Comparison of ENCODE assay signal across 26 mouse cellular contexts in the genomic region with DNA sequence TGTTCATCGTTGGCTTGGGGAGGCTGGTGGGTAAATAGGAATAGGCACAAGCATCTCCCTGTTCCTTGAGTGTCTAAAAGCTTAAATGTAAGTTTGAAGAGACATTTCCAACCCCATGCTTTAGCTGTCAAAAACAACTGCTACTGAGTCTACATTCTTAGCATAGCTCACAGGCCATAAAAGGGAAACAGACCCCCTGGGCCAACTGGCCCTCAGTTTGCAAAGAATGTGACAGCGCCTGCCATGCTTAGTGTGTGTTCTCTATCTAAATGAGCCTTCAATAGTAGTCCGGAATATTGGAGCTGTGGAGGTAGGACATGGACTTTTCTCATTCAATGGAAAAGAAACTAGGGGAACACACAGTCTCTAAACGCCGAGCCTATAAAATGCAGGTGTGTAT.
DNase-seq lines count a peak whose midpoint lies in the region; ATAC-seq lines count a peak whose summit lies in the region.
"Had no signal": no experiment of that assay in that cellular context is flagged by ENCODE, and none has a peak within 500 bp of the region (broad histone marks: within the 10 kb centered on the region; RNA-seq: fewer than 3 reads in every experiment).

No protein-coding gene starts in this region.

- no peaks in the 10 kb centered on the region for H3K9me3 ChIP-seq in liver, embryonic 12.5 days (replicated peaks)
- H3K9me3 ChIP-seq: embryonic facial prominence, embryonic 13.5 days; heart, embryonic 12.5 days; hindbrain, embryonic 13.5 days; limb, embryonic 15.5 days; lung, embryonic 15.5 days had no signal

- no peak overlapping the region for H3K27ac ChIP-seq in liver, embryonic 12.5 days
- H3K27ac ChIP-seq: embryonic facial prominence, embryonic 13.5 days; heart, adult 2 months; hindbrain, embryonic 13.5 days; limb, embryonic 15.5 days; liver, embryonic 14.5 days; lung, embryonic 15.5 days; macrophage had no signal

- H3K4me2 ChIP-seq in liver, embryonic 12.5 days = no peak overlapping the region
- H3K4me2 ChIP-seq: embryonic facial prominence, embryonic 13.5 days; heart, embryonic 12.5 days; hindbrain, embryonic 13.5 days; limb, embryonic 15.5 days; lung, embryonic 15.5 days had no signal

- peak; percentile 2 for DNase-seq in kidney, postnatal 14 days
- no peak for DNase-seq in kidney, adult 9 months
- DNase-seq in Muller cell, postnatal 12 days (ENCODE audit: inconsistent ontology term) = peak; percentile 75
- DNase-seq in ZHBTc4 (ENCODE audit: low read depth, low spot score) = peak; percentile 18
- DNase-seq in yolk sac, embryonic 10.5 days (ENCODE audit: low spot score) = peak; percentile 3
- DNase-seq: adrenal gland, postnatal 25 days; B cell, adult 2 months; cerebellum, adult 18-20 months; cerebellum, postnatal 10 days; heart, adult 2 months; heart, postnatal 4 days; kidney, postnatal 36 days; midbrain, embryonic 14.5 days; thymus, adult 2 months; thymus, postnatal 36 days had no signal

- H3K4me3 ChIP-seq in liver, embryonic 12.5 days = no peak overlapping the region
- H3K4me3 ChIP-seq: embryonic facial prominence, embryonic 13.5 days; erythroblast, embryonic 14.5 days; heart, adult 2 months; heart, embryonic 12.5 days; hindbrain, embryonic 13.5 days; limb, embryonic 15.5 days; lung, embryonic 15.5 days had no signal

- no peaks in the 10 kb centered on the region for H3K4me1 ChIP-seq in liver, embryonic 12.5 days
- H3K4me1 ChIP-seq: embryonic facial prominence, embryonic 13.5 days; limb, embryonic 15.5 days; lung, embryonic 15.5 days had no signal

- H3K27me3 ChIP-seq in liver, embryonic 12.5 days (replicated peaks) = no peaks in the 10 kb centered on the region
- H3K27me3 ChIP-seq: embryonic facial prominence, embryonic 13.5 days; heart, embryonic 12.5 days; hindbrain, embryonic 13.5 days; limb, embryonic 15.5 days; lung, embryonic 15.5 days had no signal

- no peak for ATAC-seq in liver, embryonic 12.5 days
- ATAC-seq in frontal cortex, adult (ENCODE audit: low TSS enrichment) = no peak
- ATAC-seq: intestine, embryonic 16.5 days had no signal

- 73% methylated on average over 5 of the region's 5 CpGs for WGBS in liver, embryonic 12.5 days (ENCODE audit: insufficient replicate concordance)

- no peak overlapping the region for H3K9ac ChIP-seq in liver, embryonic 12.5 days
- H3K9ac ChIP-seq: embryonic facial prominence, embryonic 13.5 days; heart, embryonic 12.5 days; hindbrain, embryonic 13.5 days; limb, embryonic 15.5 days; liver, embryonic 14.5 days; lung, embryonic 15.5 days had no signal

- no peaks in the 10 kb centered on the region for H3K36me3 ChIP-seq in liver, embryonic 12.5 days
- H3K36me3 ChIP-seq: embryonic facial prominence, embryonic 13.5 days; heart, embryonic 12.5 days; hindbrain, embryonic 13.5 days; limb, embryonic 15.5 days; lung, embryonic 15.5 days had no signal
